Mouse (Mus musculus): ENCODE results near the gene Shisa5. TPM values are rescaled to one million over a fixed set of nuclear protein-coding genes. Genes with fewer than 3 reads are reported as not detected.
A peak's percentile ranks its signal among the peaks of the same experiment; 100 is the strongest.

Gene Shisa5
- total and polyA plus RNA-seq, 3 experiments: 153 to 170 (median 166) TPM

GRCm38 (mm10) chr9:109051651-109052489 is 13.5 kb downstream of the Shisa5 start (continued):
- TF ChIP-seq E2F4 (IDR thresholded peaks at IDR 0.05; ENCODE audit: insufficient replicate concordance, low read depth, low read length): no peak
- TF ChIP-seq CHD1 (IDR thresholded peaks at IDR 0.05; ENCODE audit: low read depth, low read length): no peak; the same call in 1 of the 2 replicates
- 0 out of 2 replicates have a peak, but pooled peaks have one; percentile 38 for TF ChIP-seq KAT2A (IDR thresholded peaks at IDR 0.05; ENCODE audit: insufficient replicate concordance, low read length)
- TF ChIP-seq MAFK (IDR thresholded peaks at IDR 0.05; ENCODE audit: insufficient replicate concordance, low read length): no peak
- TF ChIP-seq HCFC1 (IDR thresholded peaks at IDR 0.05; ENCODE audit: low read depth, low read length): no peak; the same call in 1 of the 2 replicates
- no peak; the same call in 1 of the 2 replicates for TF ChIP-seq MEF2A (IDR thresholded peaks at IDR 0.05; ENCODE audit: borderline replicate concordance, low read depth, low read length)
- TF ChIP-seq NRF1 (IDR thresholded peaks at IDR 0.05; ENCODE audit: low read depth, low read length): no peak
- TF ChIP-seq EP300 (IDR thresholded peaks at IDR 0.05; ENCODE audit: low read length): peak; percentile 17; the same call in 1 of the 2 replicates

- DNase-seq (ENCODE audit: extremely low read depth): no peak
- peaks cover 19 to 35% of the 10 kb centered on the region in 2 experiments for H3K36me3 ChIP-seq (replicated peaks in 1 of 2; ENCODE audit: control insufficient read depth in 1 of 2, insufficient read depth in 1 of 2, low read length in 1 of 2)
- H3K79me2 ChIP-seq (replicated peaks; ENCODE audit: control insufficient read depth, extremely low read depth, insufficient read depth, poor library complexity, severe bottlenecking): peaks cover 70% of the 10 kb centered on the region
- no peaks in the 10 kb centered on the region for H3K27me3 ChIP-seq (replicated peaks)
- peaks cover 30 to 65% of the 10 kb centered on the region in 2 experiments for H3K4me1 ChIP-seq (ENCODE audit: control insufficient read depth in 1 of 2, insufficient read depth in 2 of 2)
- H3K9ac ChIP-seq (ENCODE audit: insufficient read depth, low read depth): peak overlapping the region; percentile 56
- H3K4me3 ChIP-seq (replicated peaks in 1 of 3; ENCODE audit: low read depth in 2 of 3, low read length in 2 of 3, poor library complexity in 1 of 3): peak overlapping the region; percentile 67 to 91 (median 70)
- TF ChIP-seq CTCF (conservative IDR thresholded peaks at IDR 0.05 in 1 of 2, IDR thresholded peaks at IDR 0.05 in 1 of 2; ENCODE audit: low read depth in 2 of 2, low read length in 2 of 2) (no peak), NELFE (IDR thresholded peaks at IDR 0.05; ENCODE audit: low read depth, low read length) (no peak), MAZ (IDR thresholded peaks at IDR 0.05; ENCODE audit: low read depth, low read length) (no peak), POLR2A (IDR thresholded peaks at IDR 0.05; ENCODE audit: low read depth, low read length) (0 out of 2 replicates have a peak, but pooled peaks have one; percentile 26), ZMIZ1 (IDR thresholded peaks at IDR 0.05; ENCODE audit: low read depth, low read length) (0 out of 2 replicates have a peak, but pooled peaks have one; percentile 66), MAX (IDR thresholded peaks at IDR 0.05; ENCODE audit: low read length) (0 out of 2 replicates have a peak, but pooled peaks have one; percentile 12), BHLHE40 (IDR thresholded peaks at IDR 0.05; ENCODE audit: low read depth, low read length) (no peak), ELF1 (IDR thresholded peaks at IDR 0.05; ENCODE audit: low read depth, low read length) (0 out of 2 replicates have a peak, but pooled peaks have one; percentile 16), RAD21 (IDR thresholded peaks at IDR 0.05; ENCODE audit: low read depth, low read length) (no peak), MYC (IDR thresholded peaks at IDR 0.05; ENCODE audit: low read depth, low read length) (0 out of 2 replicates have a peak, but pooled peaks have one; percentile 6), NRF1 (IDR thresholded peaks at IDR 0.05; ENCODE audit: low read depth, low read length) (no peak)
- dilution Hi-C loops (cut with MboI; ENCODE audit: extremely low pct_ligation_motif_present, extremely low pct_unique_long_range_greater_than_20kb, low sequenced_read_pairs) (no loop called here), in situ Hi-C loops (cut with MboI; ENCODE audit: low pct_ligation_motif_present, low pct_unique_long_range_greater_than_20kb, low sequenced_read_pairs) (no loop called here)
- H3K27ac ChIP-seq (ENCODE audit: insufficient read depth, low read depth): peak overlapping the region; percentile 93
- peak overlapping the region; percentile 88 for H3K4me2 ChIP-seq (ENCODE audit: insufficient read depth, low read depth, poor library complexity, severe bottlenecking)
- no peaks in the 10 kb centered on the region for H3K9me3 ChIP-seq (replicated peaks; ENCODE audit: low read length)
Measured at GRCm38 (mm10) chr9:109052490-109053260, 14.3 kb downstream of the Shisa5 start.
